13 mouse cellular contexts compared by ENCODE assay signal in the genomic region with DNA sequence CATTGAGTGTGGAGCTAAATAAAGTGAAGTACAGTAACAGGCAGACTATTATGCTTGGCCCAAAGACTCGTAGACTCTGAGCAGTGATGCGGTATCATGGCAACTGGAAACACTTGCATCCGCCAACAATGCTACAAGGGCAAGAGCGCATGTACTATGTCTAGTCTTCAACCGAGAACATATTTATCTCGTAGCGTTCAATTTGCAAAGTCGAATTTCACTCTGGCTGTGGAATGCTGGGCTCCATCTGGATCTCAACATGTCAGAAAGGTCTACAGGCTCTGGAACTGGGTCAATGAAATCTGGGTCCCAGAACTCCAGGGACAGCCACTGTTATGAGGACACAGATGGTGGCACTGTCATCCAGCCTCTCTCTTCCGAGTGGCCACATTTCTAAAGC.
DNase-seq lines count a peak whose midpoint lies in the region; TF ChIP-seq lines count a peak whose summit lies in the region.
"Had no signal": no experiment of that assay in that cellular context is flagged by ENCODE, and none has a peak within 500 bp of the region (broad histone marks: within the 10 kb centered on the region; RNA-seq: fewer than 3 reads in every experiment).

No protein-coding gene starts in this region.

- H3K27ac ChIP-seq in kidney, adult 2 months (ENCODE audit: insufficient read depth, low read depth, low read length) = no peak overlapping the region
- H3K27ac ChIP-seq: heart, embryonic 13.5 days; limb, embryonic 15.5 days; neural tube, embryonic 13.5 days had no signal

- WGBS in kidney, adult 2 months = 84% methylated on average over 9 of the region's 9 CpGs

- no peak for TF ChIP-seq POLR2A in kidney, adult 2 months (IDR thresholded peaks at IDR 0.05; ENCODE audit: low read depth, low read length)

- no peak overlapping the region for H3K4me3 ChIP-seq in kidney, adult 2 months (ENCODE audit: insufficient read depth, low read depth, low read length)
- H3K4me3 ChIP-seq: erythroblast, embryonic 14.5 days; heart, embryonic 13.5 days; limb, embryonic 15.5 days; megakaryocyte, embryonic 14.5 days; neural tube, embryonic 13.5 days had no signal

- no peak for TF ChIP-seq CTCF in kidney, adult 2 months (conservative IDR thresholded peaks at IDR 0.05; ENCODE audit: insufficient read depth, insufficient read length, low read depth, low read length)

- H3K36me3 ChIP-seq in kidney, adult 2 months (ENCODE audit: control insufficient read depth, insufficient read depth, low read length) = no peaks in the 10 kb centered on the region
- H3K36me3 ChIP-seq: heart, embryonic 13.5 days; limb, embryonic 15.5 days; neural tube, embryonic 13.5 days had no signal

- no peaks in the 10 kb centered on the region for H3K4me1 ChIP-seq in kidney, adult 2 months (ENCODE audit: control insufficient read depth, insufficient read depth, low read length)
- H3K4me1 ChIP-seq: limb, embryonic 15.5 days; megakaryocyte, embryonic 14.5 days; neural tube, embryonic 13.5 days had no signal

- H3K27me3 ChIP-seq in kidney, adult 2 months (replicated peaks; ENCODE audit: control insufficient read depth, insufficient read depth, low read length) = no peaks in the 10 kb centered on the region
- H3K27me3 ChIP-seq: heart, embryonic 13.5 days; limb, embryonic 15.5 days; neural tube, embryonic 13.5 days had no signal

- DNase-seq in kidney, postnatal 10 days = peak; percentile 40
- DNase-seq in kidney, adult 2 months = no peak
- peak; percentile 32 for DNase-seq in retina, postnatal 1 day
- DNase-seq in retina, embryonic 14.5 days (ENCODE audit: low spot score) = no peak
- peak; percentile 41 to 44 for DNase-seq in cerebellum, postnatal 10 days
- DNase-seq in layer of hippocampus, postnatal 36 days = peak; percentile 14 to 36
- DNase-seq in gastrocnemius, adult 18-20 months (ENCODE audit: low spot score) = no peak
- DNase-seq: thymus, postnatal 36 days had no signal

Comparison
In these comparisons a context has a peak if more than half of its experiments do, and no peak if none do; other contexts are left out.
1. DNase-seq: peak in kidney, postnatal 10 days (single experiment), retina, postnatal 1 day (single experiment), cerebellum, postnatal 10 days (2 of 2) and layer of hippocampus, postnatal 36 days (2 of 2); none in kidney, adult 2 months (single experiment), retina, embryonic 14.5 days (single experiment) and gastrocnemius, adult 18-20 months (single experiment).